Mouse (Mus musculus) embryo, embryonic 10 days (tissue): ENCODE measurements around the gene Lat.

Experiments used
- DNase-seq: peaks from one replicate; pipeline ENCODE4 v3.0.0-alpha.2; 2015; ENCODE audit warnings: low spot score

Lat gene

GRCm38 (mm10) chr7:126367636-126368035 lies 1.7 kb downstream of the Lat start:
- no peak for DNase-seq

- DNase-seq, result no peak
These were observed 6.3 kb downstream of the Lat start for GRCm38 (mm10) chr7:126363038-126363437.

- no peak for DNase-seq
These were observed 10.3 kb downstream of the Lat start for GRCm38 (mm10) chr7:126359049-126359448.

- DNase-seq, result no peak
These were observed 11.0 kb downstream of the Lat start for GRCm38 (mm10) chr7:126358413-126358812.

GRCm38 (mm10) chr7:126357838-126358237 lies 11.5 kb downstream of the Lat start:
- no peak for DNase-seq

GRCm38 (mm10) chr7:126356793-126357591 lies 12.4 kb downstream of the Lat start:
- no peak for DNase-seq

- no peak for DNase-seq
These were observed 13.3 kb downstream of the Lat start for GRCm38 (mm10) chr7:126355847-126356597.

GRCm38 (mm10) chr7:126354738-126355614 lies 14.4 kb downstream of the Lat start:
- DNase-seq, result no peak

GRCm38 (mm10) chr7:126353994-126354365 lies 15.4 kb downstream of the Lat start:
- DNase-seq, result no peak

- no peak for DNase-seq
These were observed 15.9 kb downstream of the Lat start for GRCm38 (mm10) chr7:126353251-126353993.

GRCm38 (mm10) chr7:126351419-126351951 lies 17.9 kb downstream of the Lat start:
- DNase-seq, result no peak

- DNase-seq, result no peak
These were observed 18.5 kb downstream of the Lat start for GRCm38 (mm10) chr7:126350748-126351418.

- no peak for DNase-seq
These were observed 21.1 kb downstream of the Lat start for GRCm38 (mm10) chr7:126348293-126348692.

- DNase-seq, result no peak
These were observed 22.3 kb downstream of the Lat start for GRCm38 (mm10) chr7:126347098-126347497.

GRCm38 (mm10) chr7:126345969-126346368 lies 23.4 kb downstream of the Lat start:
- no peak for DNase-seq

- DNase-seq, result no peak
These were observed 23.8 kb downstream of the Lat start for GRCm38 (mm10) chr7:126345557-126345956.

GRCm38 (mm10) chr7:126340896-126341295 lies 28.5 kb downstream of the Lat start:
- DNase-seq, result no peak

GRCm38 (mm10) chr7:126340206-126340618 lies 29.2 kb downstream of the Lat start:
- no peak for DNase-seq

- DNase-seq, result no peak
These were observed 29.8 kb downstream of the Lat start for GRCm38 (mm10) chr7:126339521-126339971.

- DNase-seq, result no peak
These were observed 30.5 kb downstream of the Lat start for GRCm38 (mm10) chr7:126338906-126339305.

GRCm38 (mm10) chr7:126335556-126335955 lies 33.8 kb downstream of the Lat start:
- DNase-seq, result no peak
